Mouse (Mus musculus) liver, embryonic 14.5 days (tissue): Measurements from ENCODE around the gene Eno3.
A peak's percentile ranks its signal among the peaks of the same experiment; 100 is the strongest.

Experiments
- CTCF ChIP-seq: IDR thresholded peaks from 2 replicates; pipeline ENCODE4 v1.5.1; 2016; ENCODE audit warnings: antibody characterized with exemption, low read depth, control low read depth
- EP300 ChIP-seq: IDR thresholded peaks from 2 replicates; pipeline ENCODE4 v1.6.1; 2016; ENCODE audit warnings: antibody characterized with exemption, low read depth

DNA sequence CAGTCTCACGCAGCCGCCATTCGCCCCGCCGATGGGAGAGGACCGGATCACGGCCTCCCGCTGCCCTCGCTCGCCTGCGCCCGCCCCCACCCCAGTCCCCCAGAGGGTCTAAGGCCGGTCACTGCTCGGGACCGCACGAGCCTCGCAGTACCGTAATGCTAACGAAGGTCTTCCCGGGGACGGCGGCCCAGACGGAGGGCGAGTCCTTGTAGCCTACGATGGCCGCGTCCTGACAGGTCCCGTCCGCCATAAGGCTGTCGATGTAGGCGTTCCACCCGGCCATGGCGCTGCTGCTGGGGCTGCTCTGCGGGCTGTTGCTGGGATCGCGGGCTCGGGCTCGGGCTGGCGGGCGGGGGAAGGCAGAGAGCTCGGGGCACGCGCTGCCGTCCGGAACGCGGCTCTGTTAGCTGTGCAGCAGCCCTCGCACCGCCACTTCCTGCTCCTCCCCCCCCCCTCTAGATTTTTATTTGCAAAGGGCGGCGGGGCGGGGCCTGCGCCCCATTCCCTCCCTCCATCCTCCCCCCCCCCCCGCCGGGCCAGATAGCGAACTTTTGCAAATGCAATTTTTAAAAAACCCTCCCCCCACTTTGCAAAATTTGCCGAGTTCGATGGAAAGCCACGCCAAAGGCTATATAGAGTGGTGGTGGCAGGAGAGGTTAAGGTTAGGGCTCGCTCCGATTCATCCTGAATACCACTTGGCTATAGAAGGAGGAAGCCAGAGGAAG is 2.6 kb upstream of the Eno3 start, which contains the start of gene Pfn1:
- TF ChIP-seq CTCF (no peak), EP300 (peak; percentile 15; the same call in 1 of the 2 replicates)
